Mouse (Mus musculus): ENCODE data around the gene Krtap4-2.
"Not testable (repeated sequence)": the region's sequence is repeated elsewhere in the genome, so short reads cannot be mapped to it uniquely, and the experiment has no call there.

- not testable (repeated sequence) for TF ChIP-seq CTCF (conservative IDR thresholded peaks at IDR 0.05; ENCODE audit: low read length); NANOG (IDR thresholded peaks at IDR 0.05; ENCODE audit: borderline replicate concordance, low read length); POU5F1 (IDR thresholded peaks at IDR 0.05; ENCODE audit: borderline replicate concordance, low read length)
Observed at GRCm38 (mm10) chr11:99603208-99603607, 31.7 kb downstream of the Krtap4-2 start, which contains the start of gene Gm11938.
